Mouse (Mus musculus): ENCODE data around the gene Bag3. TPM values are rescaled to one million over a fixed set of nuclear protein-coding genes. Genes with fewer than 3 reads are reported as not detected.

The Bag3 gene
- polyA plus RNA-seq, 1 experiment: 18.1 TPM

- Histone ChIP-seq H3K27me3 (ENCODE audit: control insufficient read depth, insufficient read depth, low read length) (no peaks in the 10 kb centered on the region), H3K27ac (ENCODE audit: control insufficient read depth, insufficient read depth, low read depth, low read length) (no peak overlapping the region), H3K4me3 (ENCODE audit: control insufficient read depth, low read depth, low read length) (no peak overlapping the region), H3K4me1 (ENCODE audit: control insufficient read depth, insufficient read depth, low read length) (no peaks in the 10 kb centered on the region), H3K36me3 (ENCODE audit: control insufficient read depth, insufficient read depth, low read length) (no peaks in the 10 kb centered on the region)
- TF ChIP-seq POLR2A (IDR thresholded peaks at IDR 0.05; ENCODE audit: control insufficient read depth, low read depth, low read length) (no peak), CTCF (IDR thresholded peaks at IDR 0.05; ENCODE audit: control insufficient read depth, insufficient read depth, insufficient replicate concordance, low read depth, low read length) (no peak)
Measured at GRCm38 (mm10) chr7:128550328-128551086, 27.1 kb downstream of the Bag3 start.

DNA sequence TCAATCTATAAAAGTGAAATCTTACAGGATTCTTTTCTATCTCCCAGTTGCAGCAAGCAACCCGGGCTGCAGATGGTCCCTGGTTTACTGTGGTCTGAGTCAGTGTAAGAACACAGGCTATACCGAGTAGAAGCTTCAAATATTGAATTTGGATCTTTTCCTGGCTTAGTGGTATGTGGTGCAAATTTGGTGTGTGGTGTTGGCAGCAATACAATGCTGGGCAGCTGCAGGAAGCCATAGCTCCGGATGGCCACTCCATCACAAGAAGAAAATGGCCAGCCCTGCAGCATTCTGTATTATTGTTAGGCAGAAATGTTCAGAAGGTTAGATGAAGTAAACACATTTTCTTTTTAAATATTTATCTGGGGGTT, 27.7 kb downstream of the Bag3 start:
- no peak overlapping the region for H3K4me3 ChIP-seq (ENCODE audit: control insufficient read depth, low read depth, low read length)
- H3K36me3 ChIP-seq (ENCODE audit: control insufficient read depth, insufficient read depth, low read length): no peaks in the 10 kb centered on the region
- H3K27ac ChIP-seq (ENCODE audit: control insufficient read depth, insufficient read depth, low read depth, low read length): no peak overlapping the region
- H3K4me1 ChIP-seq (ENCODE audit: control insufficient read depth, insufficient read depth, low read length): no peaks in the 10 kb centered on the region
- H3K27me3 ChIP-seq (ENCODE audit: control insufficient read depth, insufficient read depth, low read length): no peaks in the 10 kb centered on the region
- no peak for TF ChIP-seq CTCF (IDR thresholded peaks at IDR 0.05; ENCODE audit: control insufficient read depth, insufficient read depth, insufficient replicate concordance, low read depth, low read length)
- TF ChIP-seq POLR2A (IDR thresholded peaks at IDR 0.05; ENCODE audit: control insufficient read depth, low read depth, low read length): no peak

- TF ChIP-seq CTCF (IDR thresholded peaks at IDR 0.05; ENCODE audit: control insufficient read depth, insufficient read depth, insufficient replicate concordance, low read depth, low read length) (no peak), POLR2A (IDR thresholded peaks at IDR 0.05; ENCODE audit: control insufficient read depth, low read depth, low read length) (no peak)
- H3K27me3 ChIP-seq (ENCODE audit: control insufficient read depth, insufficient read depth, low read length): no peaks in the 10 kb centered on the region
- H3K36me3 ChIP-seq (ENCODE audit: control insufficient read depth, insufficient read depth, low read length): no peaks in the 10 kb centered on the region
- no peak overlapping the region for H3K4me3 ChIP-seq (ENCODE audit: control insufficient read depth, low read depth, low read length)
- H3K4me1 ChIP-seq (ENCODE audit: control insufficient read depth, insufficient read depth, low read length): no peaks in the 10 kb centered on the region
- H3K27ac ChIP-seq (ENCODE audit: control insufficient read depth, insufficient read depth, low read depth, low read length): no peak overlapping the region
Measured at GRCm38 (mm10) chr7:128553105-128553705, 29.8 kb downstream of the Bag3 start.

DNA sequence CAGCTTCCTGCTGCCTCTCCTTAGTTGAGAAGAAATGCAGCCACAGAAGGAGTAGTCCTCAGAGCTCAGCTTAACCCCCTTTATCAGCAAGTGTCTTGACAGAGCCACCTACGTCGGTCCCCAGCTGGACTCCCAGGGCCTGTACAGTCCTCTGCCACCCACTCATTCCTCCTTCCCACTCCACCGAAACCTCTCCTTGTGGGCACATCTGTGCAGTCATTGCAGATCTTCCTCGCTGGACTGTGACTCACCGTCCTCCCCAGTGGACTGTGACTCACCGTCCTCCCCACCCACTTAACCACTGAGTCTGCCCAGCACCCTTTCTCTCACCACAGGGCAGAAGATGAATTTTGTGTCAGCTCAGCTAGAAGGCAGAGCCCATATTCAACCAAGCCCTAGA, 31.1 kb downstream of the Bag3 start:
- Histone ChIP-seq H3K27me3 (ENCODE audit: control insufficient read depth, insufficient read depth, low read length) (no peaks in the 10 kb centered on the region), H3K36me3 (ENCODE audit: control insufficient read depth, insufficient read depth, low read length) (no peaks in the 10 kb centered on the region), H3K27ac (ENCODE audit: control insufficient read depth, insufficient read depth, low read depth, low read length) (no peak overlapping the region), H3K4me3 (ENCODE audit: control insufficient read depth, low read depth, low read length) (no peak overlapping the region), H3K4me1 (ENCODE audit: control insufficient read depth, insufficient read depth, low read length) (no peaks in the 10 kb centered on the region)
- TF ChIP-seq POLR2A (IDR thresholded peaks at IDR 0.05; ENCODE audit: control insufficient read depth, low read depth, low read length) (no peak), CTCF (IDR thresholded peaks at IDR 0.05; ENCODE audit: control insufficient read depth, insufficient read depth, insufficient replicate concordance, low read depth, low read length) (no peak)

- Histone ChIP-seq H3K4me3 (ENCODE audit: control insufficient read depth, low read depth, low read length) (no peak overlapping the region), H3K27me3 (ENCODE audit: control insufficient read depth, insufficient read depth, low read length) (no peaks in the 10 kb centered on the region), H3K36me3 (ENCODE audit: control insufficient read depth, insufficient read depth, low read length) (no peaks in the 10 kb centered on the region), H3K27ac (ENCODE audit: control insufficient read depth, insufficient read depth, low read depth, low read length) (no peak overlapping the region), H3K4me1 (ENCODE audit: control insufficient read depth, insufficient read depth, low read length) (no peaks in the 10 kb centered on the region)
- TF ChIP-seq CTCF (IDR thresholded peaks at IDR 0.05; ENCODE audit: control insufficient read depth, insufficient read depth, insufficient replicate concordance, low read depth, low read length) (no peak), POLR2A (IDR thresholded peaks at IDR 0.05; ENCODE audit: control insufficient read depth, low read depth, low read length) (no peak)
Measured at GRCm38 (mm10) chr7:128555141-128555750, 31.8 kb downstream of the Bag3 start.

GRCm38 (mm10) chr7:128556923-128557430, 33.6 kb downstream of the Bag3 start:
- no peaks in the 10 kb centered on the region for H3K36me3 ChIP-seq (ENCODE audit: control insufficient read depth, insufficient read depth, low read length)
- TF ChIP-seq POLR2A (IDR thresholded peaks at IDR 0.05; ENCODE audit: control insufficient read depth, low read depth, low read length): no peak
- TF ChIP-seq CTCF (IDR thresholded peaks at IDR 0.05; ENCODE audit: control insufficient read depth, insufficient read depth, insufficient replicate concordance, low read depth, low read length): no peak
- H3K27me3 ChIP-seq (ENCODE audit: control insufficient read depth, insufficient read depth, low read length): no peaks in the 10 kb centered on the region
- no peak overlapping the region; the same call in 1 of the 2 replicates for H3K4me3 ChIP-seq (ENCODE audit: control insufficient read depth, low read depth, low read length)
- no peaks in the 10 kb centered on the region for H3K4me1 ChIP-seq (ENCODE audit: control insufficient read depth, insufficient read depth, low read length)
- no peak overlapping the region for H3K27ac ChIP-seq (ENCODE audit: control insufficient read depth, insufficient read depth, low read depth, low read length)

DNA sequence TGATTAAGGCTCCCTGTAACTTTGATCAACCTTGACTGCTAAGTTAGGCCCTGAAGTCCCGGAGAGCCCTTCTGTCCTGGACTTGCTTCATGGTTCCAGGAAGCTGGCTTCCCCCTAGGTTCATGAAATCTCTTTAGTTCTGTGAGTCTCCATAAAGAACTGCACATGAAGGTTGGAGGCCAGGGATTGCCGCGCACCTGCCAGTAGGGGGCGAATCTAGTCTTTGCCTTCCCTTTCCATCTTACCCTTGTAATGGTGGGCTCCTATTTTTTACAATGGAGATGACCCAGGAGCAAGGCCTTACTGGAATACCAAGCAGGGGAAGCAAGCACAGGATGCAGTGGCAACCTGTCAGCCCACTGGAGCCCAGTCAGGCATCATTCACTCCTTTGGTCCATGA, 40.0 kb downstream of the Bag3 start:
- no peaks in the 10 kb centered on the region for H3K27me3 ChIP-seq (ENCODE audit: control insufficient read depth, insufficient read depth, low read length)
- no peak overlapping the region for H3K27ac ChIP-seq (ENCODE audit: control insufficient read depth, insufficient read depth, low read depth, low read length)
- H3K36me3 ChIP-seq (ENCODE audit: control insufficient read depth, insufficient read depth, low read length): no peaks in the 10 kb centered on the region
- H3K4me3 ChIP-seq (ENCODE audit: control insufficient read depth, low read depth, low read length): no peak overlapping the region
- TF ChIP-seq CTCF (IDR thresholded peaks at IDR 0.05; ENCODE audit: control insufficient read depth, insufficient read depth, insufficient replicate concordance, low read depth, low read length) (no peak), POLR2A (IDR thresholded peaks at IDR 0.05; ENCODE audit: control insufficient read depth, low read depth, low read length) (no peak)
- H3K4me1 ChIP-seq (ENCODE audit: control insufficient read depth, insufficient read depth, low read length): no peaks in the 10 kb centered on the region
